Mouse (Mus musculus): ENCODE data around the gene Kctd2. TPM values are rescaled to one million over a fixed set of nuclear protein-coding genes. Genes with fewer than 3 reads are reported as not detected.

Kctd2 gene
- polyA plus RNA-seq, 1 experiment from 2014 or later, result 5.7 TPM

GRCm38 (mm10) chr11:115409556-115409955 is 10.4 kb upstream of the Kctd2 start:
- no peak overlapping the region for H3K4me2 ChIP-seq (ENCODE audit: low read length)
- ATAC-seq, result no peak
- no peak overlapping the region for H3K9ac ChIP-seq (ENCODE audit: low read depth, low read length)
- H3K27me3 ChIP-seq (replicated peaks; ENCODE audit: control insufficient read depth, insufficient read depth, low read length), result no peaks in the 10 kb centered on the region
- peaks cover 17% of the 10 kb centered on the region for H3K4me1 ChIP-seq (ENCODE audit: control insufficient read depth, insufficient read depth, low read depth, low read length)
- 28% methylated on average over 7 of the region's 7 CpGs for WGBS
- peak overlapping the region; percentile 35 for H3K27ac ChIP-seq (ENCODE audit: low read depth, low read length)
- no peak overlapping the region for H3K4me3 ChIP-seq (ENCODE audit: low read length)
- no peaks in the 10 kb centered on the region for H3K9me3 ChIP-seq (ENCODE audit: control insufficient read depth, low read length)
- peaks cover 8% of the 10 kb centered on the region; the same call in 1 of the 2 replicates for H3K36me3 ChIP-seq (ENCODE audit: control insufficient read depth, insufficient read depth, low read length)

DNA sequence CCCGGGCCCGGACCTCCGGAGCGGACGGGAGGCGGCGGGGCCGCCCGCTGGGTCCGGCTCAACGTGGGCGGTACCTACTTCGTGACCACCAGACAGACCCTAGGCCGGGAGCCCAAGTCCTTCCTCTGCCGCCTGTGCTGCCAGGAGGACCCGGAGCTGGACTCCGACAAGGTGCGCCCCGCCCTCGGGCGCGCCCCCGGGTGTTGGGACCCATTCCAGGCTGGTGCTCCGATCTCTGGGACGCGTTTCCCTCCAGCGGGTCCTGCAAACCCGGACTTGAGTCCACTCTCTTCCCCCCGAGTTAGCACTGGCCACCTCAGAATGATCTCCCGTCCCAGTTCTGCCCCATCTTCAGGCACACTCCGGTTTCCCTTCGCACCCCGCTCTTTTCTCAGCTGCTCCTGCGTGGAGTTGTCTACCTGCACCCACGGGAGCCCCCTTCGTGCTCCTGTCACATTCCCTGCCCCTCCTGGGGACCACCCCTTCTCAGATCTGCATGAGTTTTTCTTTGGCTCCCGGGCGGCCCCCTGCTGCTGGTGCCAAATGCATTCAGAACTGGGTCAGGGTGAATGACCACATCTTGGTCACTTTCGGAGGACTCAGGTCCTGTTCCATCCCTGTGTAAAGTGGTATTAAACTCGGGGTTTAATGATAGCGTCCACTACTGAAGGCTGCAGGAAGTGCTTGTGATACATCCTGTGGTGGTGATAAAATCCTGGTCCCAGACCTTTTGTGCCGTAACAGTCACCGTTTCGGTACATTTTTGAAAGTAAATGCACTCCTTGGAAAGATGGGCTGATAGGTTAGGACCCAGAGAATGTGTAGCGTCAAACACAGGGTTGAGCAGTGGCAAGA is 635 bp downstream of the Kctd2 start:
- Histone ChIP-seq H3K9me3 (ENCODE audit: control insufficient read depth, low read length) (no peaks in the 10 kb centered on the region), H3K36me3 (ENCODE audit: control insufficient read depth, insufficient read depth, low read length) (peaks cover 11% of the 10 kb centered on the region), H3K4me2 (ENCODE audit: low read length) (peak overlapping the region; percentile 95), H3K4me3 (ENCODE audit: low read length) (peak overlapping the region; percentile 84), H3K27me3 (replicated peaks; ENCODE audit: control insufficient read depth, insufficient read depth, low read length) (no peaks in the 10 kb centered on the region), H3K9ac (ENCODE audit: low read depth, low read length) (peak overlapping the region; percentile 95), H3K27ac (ENCODE audit: low read depth, low read length) (peak overlapping the region; percentile 89), H3K4me1 (ENCODE audit: control insufficient read depth, insufficient read depth, low read depth, low read length) (peaks cover 23% of the 10 kb centered on the region)
- 3% methylated on average over 33 of the region's 45 CpGs for WGBS
- ATAC-seq, result peak; percentile 60

DNA sequence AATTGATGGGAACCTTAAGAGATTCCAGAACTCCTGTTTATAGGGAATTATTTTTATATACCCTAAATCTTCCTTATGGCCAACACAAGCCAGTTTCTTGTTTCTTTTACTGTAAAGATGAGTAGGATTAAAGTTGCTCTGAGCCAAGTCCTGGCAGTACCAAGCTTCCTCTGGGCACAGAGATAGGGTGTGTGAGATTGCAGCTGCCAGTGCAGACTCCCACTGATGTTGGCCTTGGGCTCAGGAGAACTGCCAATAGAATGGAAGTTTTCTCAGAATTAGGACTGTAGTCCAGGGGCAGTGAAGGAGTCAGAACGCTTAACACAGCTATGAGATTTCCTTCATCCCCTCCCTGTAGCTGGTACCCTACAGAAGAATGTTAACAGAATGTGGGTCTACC is 1.4 kb downstream of the Kctd2 start:
- H3K4me1 ChIP-seq (ENCODE audit: control insufficient read depth, insufficient read depth, low read depth, low read length), result peaks cover 23% of the 10 kb centered on the region
- 58% methylated on average over 1 of the region's 1 CpGs for WGBS
- H3K4me2 ChIP-seq (ENCODE audit: low read length), result peak overlapping the region; percentile 95
- H3K4me3 ChIP-seq (ENCODE audit: low read length), result peak overlapping the region; percentile 84
- peaks cover 5% of the 10 kb centered on the region; the same call in 1 of the 2 replicates for H3K36me3 ChIP-seq (ENCODE audit: control insufficient read depth, insufficient read depth, low read length)
- H3K27me3 ChIP-seq (replicated peaks; ENCODE audit: control insufficient read depth, insufficient read depth, low read length), result no peaks in the 10 kb centered on the region
- ATAC-seq, result no peak
- no peak overlapping the region for H3K27ac ChIP-seq (ENCODE audit: low read depth, low read length)
- H3K9ac ChIP-seq (ENCODE audit: low read depth, low read length), result no peak overlapping the region
- no peaks in the 10 kb centered on the region for H3K9me3 ChIP-seq (ENCODE audit: control insufficient read depth, low read length)

GRCm38 (mm10) chr11:115421972-115422371 is 2.0 kb downstream of the Kctd2 start:
- Histone ChIP-seq H3K36me3 (ENCODE audit: control insufficient read depth, insufficient read depth, low read length) (no peaks in the 10 kb centered on the region), H3K27ac (ENCODE audit: low read depth, low read length) (no peak overlapping the region), H3K9me3 (ENCODE audit: control insufficient read depth, low read length) (no peaks in the 10 kb centered on the region), H3K4me3 (ENCODE audit: low read length) (no peak overlapping the region), H3K4me1 (ENCODE audit: control insufficient read depth, insufficient read depth, low read depth, low read length) (peaks cover 23% of the 10 kb centered on the region), H3K9ac (ENCODE audit: low read depth, low read length) (no peak overlapping the region), H3K4me2 (ENCODE audit: low read length) (no peak overlapping the region), H3K27me3 (replicated peaks; ENCODE audit: control insufficient read depth, insufficient read depth, low read length) (no peaks in the 10 kb centered on the region)
- no peak for ATAC-seq
- 93% methylated on average over 16 of the region's 16 CpGs for WGBS

- Histone ChIP-seq H3K4me1 (ENCODE audit: control insufficient read depth, insufficient read depth, low read depth, low read length) (peaks cover 27% of the 10 kb centered on the region), H3K36me3 (ENCODE audit: control insufficient read depth, insufficient read depth, low read length) (no peaks in the 10 kb centered on the region), H3K4me2 (ENCODE audit: low read length) (no peak overlapping the region), H3K27me3 (replicated peaks; ENCODE audit: control insufficient read depth, insufficient read depth, low read length) (no peaks in the 10 kb centered on the region), H3K9me3 (ENCODE audit: control insufficient read depth, low read length) (no peaks in the 10 kb centered on the region), H3K9ac (ENCODE audit: low read depth, low read length) (no peak overlapping the region), H3K27ac (ENCODE audit: low read depth, low read length) (no peak overlapping the region), H3K4me3 (ENCODE audit: low read length) (no peak overlapping the region)
- ATAC-seq, result no peak
- WGBS, result 86% methylated on average over 3 of the region's 3 CpGs
Measured at GRCm38 (mm10) chr11:115423091-115423490, 3.2 kb downstream of the Kctd2 start.

DNA sequence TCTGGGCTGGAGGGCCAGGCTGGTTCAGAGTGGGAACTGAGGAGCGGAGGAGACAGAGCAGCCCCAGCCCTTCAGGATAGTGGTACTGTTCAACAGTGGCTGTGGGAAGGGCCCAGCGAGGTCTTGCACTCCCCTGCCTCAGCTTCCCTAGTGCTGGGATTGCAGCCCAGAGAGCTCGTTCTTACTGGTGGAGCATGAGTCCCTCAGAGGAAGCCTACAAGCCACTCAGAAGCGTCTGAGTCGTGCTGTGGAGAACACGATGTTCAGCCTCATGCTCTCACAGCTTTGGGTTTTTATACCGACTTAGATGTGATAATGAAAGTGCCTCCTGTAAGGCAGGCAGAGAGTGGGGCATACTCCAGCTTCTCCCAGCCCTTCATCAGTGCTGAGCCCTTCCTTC is 4.7 kb downstream of the Kctd2 start:
- H3K4me1 ChIP-seq (ENCODE audit: control insufficient read depth, insufficient read depth, low read depth, low read length), result peaks cover 17% of the 10 kb centered on the region
- H3K36me3 ChIP-seq (ENCODE audit: control insufficient read depth, insufficient read depth, low read length), result peaks cover 5% of the 10 kb centered on the region
- no peak for ATAC-seq
- H3K27me3 ChIP-seq (replicated peaks; ENCODE audit: control insufficient read depth, insufficient read depth, low read length), result no peaks in the 10 kb centered on the region
- H3K4me3 ChIP-seq (ENCODE audit: low read length), result no peak overlapping the region
- 91% methylated on average over 7 of the region's 7 CpGs for WGBS
- H3K27ac ChIP-seq (ENCODE audit: low read depth, low read length), result no peak overlapping the region
- H3K4me2 ChIP-seq (ENCODE audit: low read length), result no peak overlapping the region
- H3K9me3 ChIP-seq (ENCODE audit: control insufficient read depth, low read length), result no peaks in the 10 kb centered on the region
- H3K9ac ChIP-seq (ENCODE audit: low read depth, low read length), result no peak overlapping the region

DNA sequence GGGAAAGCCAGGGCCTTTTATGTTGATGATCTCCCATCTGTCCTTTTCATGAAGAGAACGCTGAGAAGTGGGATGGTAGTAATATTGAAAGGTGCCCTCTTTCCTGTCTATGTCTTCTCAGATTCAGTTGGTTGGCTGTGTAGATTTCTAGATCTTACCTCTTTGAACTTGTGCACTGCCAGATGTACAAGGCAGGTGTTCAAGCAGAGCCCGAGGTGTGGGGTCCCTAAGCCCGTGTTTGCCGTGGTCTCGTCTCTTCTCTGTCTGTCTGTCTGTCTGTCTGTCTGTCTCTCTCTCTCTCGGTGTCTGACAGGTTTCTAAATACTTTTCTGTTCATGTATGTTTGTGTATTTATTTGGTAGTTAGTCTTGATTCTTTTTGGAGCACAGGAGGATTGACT is 5.7 kb downstream of the Kctd2 start:
- Histone ChIP-seq H3K9ac (ENCODE audit: low read depth, low read length) (no peak overlapping the region), H3K4me3 (ENCODE audit: low read length) (no peak overlapping the region), H3K27me3 (replicated peaks; ENCODE audit: control insufficient read depth, insufficient read depth, low read length) (no peaks in the 10 kb centered on the region), H3K27ac (ENCODE audit: low read depth, low read length) (no peak overlapping the region), H3K4me2 (ENCODE audit: low read length) (no peak overlapping the region), H3K4me1 (ENCODE audit: control insufficient read depth, insufficient read depth, low read depth, low read length) (peaks cover 17% of the 10 kb centered on the region), H3K9me3 (ENCODE audit: control insufficient read depth, low read length) (no peaks in the 10 kb centered on the region), H3K36me3 (ENCODE audit: control insufficient read depth, insufficient read depth, low read length) (peaks cover 15% of the 10 kb centered on the region)
- 93% methylated on average over 6 of the region's 6 CpGs for WGBS
- no peak for ATAC-seq

GRCm38 (mm10) chr11:115427482-115428331 is 7.8 kb downstream of the Kctd2 start:
- WGBS, result 33% methylated on average over 20 of the region's 20 CpGs

GRCm38 (mm10) chr11:115429307-115429706 is 9.4 kb downstream of the Kctd2 start:
- 88% methylated on average over 7 of the region's 7 CpGs for WGBS
- H3K4me1 ChIP-seq (ENCODE audit: control insufficient read depth, insufficient read depth, low read depth, low read length), result peaks cover 6% of the 10 kb centered on the region
- no peaks in the 10 kb centered on the region for H3K27me3 ChIP-seq (replicated peaks; ENCODE audit: control insufficient read depth, insufficient read depth, low read length)
- H3K27ac ChIP-seq (ENCODE audit: low read depth, low read length), result no peak overlapping the region
- peaks cover 26% of the 10 kb centered on the region for H3K36me3 ChIP-seq (ENCODE audit: control insufficient read depth, insufficient read depth, low read length)
- no peak for ATAC-seq
- no peak overlapping the region for H3K4me3 ChIP-seq (ENCODE audit: low read length)
- H3K9me3 ChIP-seq (ENCODE audit: control insufficient read depth, low read length), result no peaks in the 10 kb centered on the region
- no peak overlapping the region for H3K9ac ChIP-seq (ENCODE audit: low read depth, low read length)
- H3K4me2 ChIP-seq (ENCODE audit: low read length), result no peak overlapping the region

More at GRCm38 (mm10) chr11:115427482-115428331, 7.8 kb downstream of the Kctd2 start:
- Histone ChIP-seq H3K27ac (ENCODE audit: low read depth, low read length) (peak overlapping the region; percentile 62; the same call in 1 of the 2 replicates), H3K4me2 (ENCODE audit: low read length) (peak overlapping the region; percentile 48), H3K9ac (ENCODE audit: low read depth, low read length) (peak overlapping the region; percentile 55), H3K4me1 (ENCODE audit: control insufficient read depth, insufficient read depth, low read depth, low read length) (peaks cover 6% of the 10 kb centered on the region), H3K9me3 (ENCODE audit: control insufficient read depth, low read length) (no peaks in the 10 kb centered on the region), H3K27me3 (replicated peaks; ENCODE audit: control insufficient read depth, insufficient read depth, low read length) (no peaks in the 10 kb centered on the region), H3K36me3 (ENCODE audit: control insufficient read depth, insufficient read depth, low read length) (peaks cover 26% of the 10 kb centered on the region), H3K4me3 (ENCODE audit: low read length) (0 out of 2 replicates have a peak overlapping the region, but pooled peaks have one; percentile 10)
- ATAC-seq, result peak; percentile 83
